Mouse (Mus musculus) liver, embryonic 14.5 days (tissue): ENCODE data around the gene Scn11a. TPM values are rescaled to one million over a fixed set of nuclear protein-coding genes. Genes with fewer than 3 reads are reported as not detected.

Source experiments
- ATAC-seq: fragments of 200-750 bp; cut with Nextera tagmentation; 2 replicates; pipeline ENCODE4 v1.8.0; 2017; ENCODE audit warnings: moderate number of reproducible peaks, mild to moderate bottlenecking, moderate library complexity; ENCODE audit not compliant: insufficient read depth
- DNase-seq, 3 experiments: peaks; one replicate each; pipeline ENCODE4 v3.0.0-alpha.2; 2012 to 2013; ENCODE audit warnings: low read depth in 3 of 3, low spot score in 3 of 3
- H3K27ac ChIP-seq: fragments of 300-500 bp; sonication (generic); 2 replicates; pipeline ENCODE4 v1.5.1; 2014; ENCODE audit warnings: moderate library complexity, mild to moderate bottlenecking, control low read depth, inconsistent platforms
- H3K27me3 ChIP-seq: fragments of 300-500 bp; sonication (generic); 2 replicates; pipeline ENCODE4 v1.6.1; 2014; ENCODE audit warnings: mild to moderate bottlenecking, low read length, moderate library complexity; ENCODE audit not compliant: control insufficient read depth, insufficient read depth
- H3K36me3 ChIP-seq: fragments of 300-500 bp; sonication (generic); replicated peaks from 2 replicates; pipeline ENCODE4 v1.6.1; 2014; ENCODE audit warnings: low read depth; ENCODE audit not compliant: control insufficient read depth, insufficient read depth
- H3K4me1 ChIP-seq, 2 experiments: fragments of 200-500 bp in 1 of 2; fragments of 300-500 bp in 1 of 2; sonication (generic) in 1 of 2; replicated peaks; 2 replicates each; pipeline ENCODE4 v1.6.1; 2012 to 2014; ENCODE audit warnings: antibody characterized with exemption in 1 of 2, inconsistent platforms in 1 of 2, low read length in 1 of 2; ENCODE audit not compliant: control insufficient read depth in 2 of 2, insufficient read depth in 2 of 2
- H3K4me2 ChIP-seq: fragments of 300-500 bp; sonication (generic); 2 replicates; pipeline ENCODE4 v1.6.1; 2014; ENCODE audit warnings: low read depth, mild to moderate bottlenecking, control low read depth, moderate library complexity
- H3K4me3 ChIP-seq, 2 experiments: fragments of 200-500 bp in 1 of 2; fragments of 300-500 bp in 1 of 2; sonication (generic) in 1 of 2; 2 replicates each; pipeline ENCODE4 v1.5.1; 2012 to 2014; ENCODE audit warnings: low read depth in 2 of 2, low read length in 2 of 2, mild to moderate bottlenecking in 2 of 2, control low read depth in 1 of 2, inconsistent platforms in 1 of 2, moderate library complexity in 1 of 2; ENCODE audit not compliant: insufficient read depth in 1 of 2
- H3K9ac ChIP-seq: fragments of 300-500 bp; sonication (generic); replicated peaks from 2 replicates; pipeline ENCODE4 v1.6.1; 2014; ENCODE audit warnings: mild to moderate bottlenecking, control low read depth, moderate library complexity
- H3K9me3 ChIP-seq: fragments of 300-500 bp; sonication (generic); 2 replicates; pipeline ENCODE4 v1.6.1; 2016; ENCODE audit warnings: low read length, mixed read lengths; ENCODE audit not compliant: control insufficient read depth
- CTCF ChIP-seq: IDR thresholded peaks from 2 replicates; pipeline ENCODE4 v1.5.1; 2016; ENCODE audit warnings: antibody characterized with exemption, low read depth, control low read depth
- EP300 ChIP-seq: IDR thresholded peaks from 2 replicates; pipeline ENCODE4 v1.6.1; 2016; ENCODE audit warnings: antibody characterized with exemption, low read depth
- WGBS: fragments of 180-500 bp; shearing (Covaris S2); extraction: QIAGEN DNeasy Blood & Tissue Kit; methylation state at CpG from one replicate; pipeline ENCODE4 v1.1.7; 2014; ENCODE audit not compliant: insufficient replicate concordance; 5-methylcytosine and 5-hydroxymethylcytosine counted together
- polyA plus RNA-seq, 2 experiments: library from polyadenylated mRNA; depleted of rRNA in 1 of 2; stranded (reverse) in 1 of 2; unstranded in 1 of 2; fragments of >200 nt; fragmentation: Nextera tagmentation in 1 of 2; extraction: Ambion mirVana in 1 of 2; gene quantifications; 2 replicates each; pipeline versions ENCODE4 v1.2.1 to v1.2.3; 2012 to 2014

Gene Scn11a
- polyA plus RNA-seq, 2 experiments = 0.01 TPM; not detected in 1

GRCm38 (mm10) chr9:119848671-119849070, 23.4 kb upstream of the Scn11a start:
- H3K4me3 ChIP-seq = no peak overlapping the region
- H3K4me2 ChIP-seq = no peak overlapping the region
- 0 out of 4 replicates have a peak, but pooled peaks cover 0 to 2% of the 10 kb centered on the region in 2 experiments for H3K4me1 ChIP-seq
- no peak overlapping the region for H3K9ac ChIP-seq
- H3K36me3 ChIP-seq = no peaks in the 10 kb centered on the region
- ATAC-seq (no peak), DNase-seq (no peak)
- TF ChIP-seq EP300 (no peak), CTCF (no peak)
- 49% methylated on average over 7 of the region's 7 CpGs for WGBS
- no peak overlapping the region for H3K27ac ChIP-seq
- no peaks in the 10 kb centered on the region for H3K9me3 ChIP-seq
- H3K27me3 ChIP-seq = no peaks in the 10 kb centered on the region

GRCm38 (mm10) chr9:119847187-119847586, 21.9 kb upstream of the Scn11a start:
- Histone ChIP-seq H3K27me3 (no peaks in the 10 kb centered on the region), H3K9ac (no peak overlapping the region), H3K4me1 (no peaks in the 10 kb centered on the region), H3K27ac (no peak overlapping the region), H3K4me3 (no peak overlapping the region), H3K9me3 (no peaks in the 10 kb centered on the region), H3K36me3 (no peaks in the 10 kb centered on the region), H3K4me2 (no peak overlapping the region)
- no peak for ATAC-seq
- DNase-seq = no peak
- no peak for TF ChIP-seq CTCF
- no peak for TF ChIP-seq EP300
- WGBS = 59% methylated on average over 6 of the region's 6 CpGs

- no peaks in the 10 kb centered on the region for H3K36me3 ChIP-seq
- no peak overlapping the region for H3K9ac ChIP-seq
- H3K4me3 ChIP-seq = no peak overlapping the region
- no peak for DNase-seq
- WGBS = 26% methylated on average over 5 of the region's 5 CpGs
- H3K27ac ChIP-seq = no peak overlapping the region
- TF ChIP-seq CTCF = no peak
- no peak for TF ChIP-seq EP300
- H3K27me3 ChIP-seq = no peaks in the 10 kb centered on the region
- no peak for ATAC-seq
- no peak overlapping the region for H3K4me2 ChIP-seq
- H3K4me1 ChIP-seq = no peaks in the 10 kb centered on the region
- H3K9me3 ChIP-seq = no peaks in the 10 kb centered on the region
These were observed 19.5 kb upstream of the Scn11a start for GRCm38 (mm10) chr9:119844724-119845123.

- Histone ChIP-seq H3K27ac (no peak overlapping the region), H3K27me3 (no peaks in the 10 kb centered on the region), H3K9ac (no peak overlapping the region), H3K4me3 (no peak overlapping the region), H3K36me3 (no peaks in the 10 kb centered on the region), H3K9me3 (no peaks in the 10 kb centered on the region), H3K4me1 (no peaks in the 10 kb centered on the region), H3K4me2 (no peak overlapping the region)
- ATAC-seq (no peak), DNase-seq (no peak)
- TF ChIP-seq EP300 = no peak
- TF ChIP-seq CTCF = no peak
- 27% methylated on average over 4 of the region's 4 CpGs for WGBS
These were observed 18.3 kb upstream of the Scn11a start for GRCm38 (mm10) chr9:119843549-119843948.

GRCm38 (mm10) chr9:119842541-119843169, 17.4 kb upstream of the Scn11a start:
- Histone ChIP-seq H3K27ac (no peak overlapping the region), H3K9ac (no peak overlapping the region), H3K4me2 (no peak overlapping the region), H3K36me3 (no peaks in the 10 kb centered on the region), H3K4me3 (no peak overlapping the region), H3K27me3 (no peaks in the 10 kb centered on the region), H3K9me3 (no peaks in the 10 kb centered on the region), H3K4me1 (no peaks in the 10 kb centered on the region)
- no peak for DNase-seq
- 34% methylated on average over 4 of the region's 4 CpGs for WGBS
- TF ChIP-seq CTCF = no peak
- no peak for TF ChIP-seq EP300
- ATAC-seq = no peak
